Mouse (Mus musculus) MEL-GATA-1-ER (cell line): ENCODE measurements around the gene Ace.
A peak's percentile ranks its signal among the peaks of the same experiment; 100 is the strongest.
"Not testable (repeated sequence)": the region's sequence is repeated elsewhere in the genome, so short reads cannot be mapped to it uniquely, and the experiment has no call there.

ENCODE experiments used
- DNase-seq: peaks from one replicate; pipeline ENCODE4 v3.0.0-alpha.2; 2012; ENCODE audit warnings: low read depth; ENCODE audit errors: extremely low read depth

Ace gene

DNA sequence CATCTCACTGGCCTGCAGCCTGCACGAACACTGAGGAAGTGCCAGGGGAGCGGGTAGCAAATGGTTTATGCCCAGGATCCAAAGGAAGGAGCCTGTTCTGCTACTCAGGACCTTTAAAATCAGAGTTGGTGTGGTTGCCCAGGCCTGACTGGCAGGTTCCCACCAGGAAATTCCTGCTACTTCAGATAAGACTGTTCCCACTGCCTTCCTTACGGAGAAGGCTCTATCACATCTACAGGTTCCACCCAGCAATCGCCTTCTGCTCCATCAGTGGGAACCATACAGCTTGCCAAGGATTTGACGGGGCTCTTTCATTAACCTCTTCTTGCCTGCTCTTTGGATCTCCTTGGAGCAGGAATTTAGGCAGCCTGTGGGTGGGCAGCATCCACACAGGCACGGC is 19.7 kb downstream of the Ace start:
- DNase-seq, result no peak

DNA sequence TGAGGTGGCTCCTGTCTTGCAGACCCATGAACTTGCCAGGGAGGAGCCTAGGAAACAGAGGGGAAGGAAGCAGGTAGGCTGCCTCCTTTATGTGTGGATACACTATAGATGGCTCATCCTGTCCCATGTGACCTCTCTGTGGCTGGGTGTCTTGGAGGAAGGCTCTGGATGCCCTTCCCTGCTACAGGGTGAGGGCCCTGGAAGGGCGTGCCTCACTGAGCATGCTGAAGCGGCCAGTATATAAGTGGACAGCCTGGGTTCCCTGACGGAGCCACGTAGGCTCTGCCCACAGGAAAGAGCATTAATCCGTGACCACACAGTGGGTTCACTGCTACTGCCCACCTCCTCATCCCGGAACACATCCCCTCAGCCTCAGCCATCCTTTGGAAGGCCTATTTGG is 21.7 kb downstream of the Ace start:
- no peak for DNase-seq

DNA sequence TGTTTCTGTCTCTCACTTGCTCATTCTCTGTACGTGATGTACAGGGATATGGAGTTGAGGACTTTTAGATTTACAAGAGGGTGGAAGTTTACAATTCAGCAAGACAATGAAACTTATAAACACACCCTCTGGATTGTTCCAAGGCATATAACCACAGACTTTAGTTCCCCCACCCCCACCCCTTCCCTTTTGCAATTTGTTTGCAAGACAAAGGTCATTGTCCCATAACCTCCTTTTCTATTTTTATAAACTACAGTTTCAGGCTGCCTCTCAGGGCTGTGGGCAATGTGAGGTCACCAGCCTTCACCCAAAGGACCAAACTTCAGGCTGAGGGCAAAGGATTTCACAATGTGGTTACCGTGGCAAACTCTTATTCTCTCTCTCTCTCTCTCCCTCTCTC is 22.5 kb downstream of the Ace start:
- no peak for DNase-seq

DNA sequence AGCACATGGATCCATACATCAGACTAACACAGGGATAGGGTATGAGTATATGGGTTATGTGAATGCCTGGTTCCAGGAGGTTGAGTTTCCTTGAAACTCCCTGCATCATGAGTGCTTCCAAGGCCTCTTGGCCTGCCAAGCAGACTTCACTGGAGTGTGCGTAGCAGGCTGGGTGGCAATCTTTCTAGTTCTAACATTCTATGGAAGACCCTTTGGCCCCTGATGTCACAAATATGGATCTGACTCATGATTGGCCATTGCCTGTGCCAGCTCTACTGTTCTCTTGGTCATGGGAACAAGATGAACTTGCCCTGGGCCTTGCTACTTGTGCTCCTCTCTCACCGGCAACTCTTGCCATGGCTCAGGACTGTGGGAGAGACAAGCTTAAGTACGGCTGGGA is 26.6 kb downstream of the Ace start, which contains the start of gene Ace3:
Gene Ace3 (plus strand): TSS at position 301 of the 400 bp plus-strand sequence.
- no peak for DNase-seq

DNA sequence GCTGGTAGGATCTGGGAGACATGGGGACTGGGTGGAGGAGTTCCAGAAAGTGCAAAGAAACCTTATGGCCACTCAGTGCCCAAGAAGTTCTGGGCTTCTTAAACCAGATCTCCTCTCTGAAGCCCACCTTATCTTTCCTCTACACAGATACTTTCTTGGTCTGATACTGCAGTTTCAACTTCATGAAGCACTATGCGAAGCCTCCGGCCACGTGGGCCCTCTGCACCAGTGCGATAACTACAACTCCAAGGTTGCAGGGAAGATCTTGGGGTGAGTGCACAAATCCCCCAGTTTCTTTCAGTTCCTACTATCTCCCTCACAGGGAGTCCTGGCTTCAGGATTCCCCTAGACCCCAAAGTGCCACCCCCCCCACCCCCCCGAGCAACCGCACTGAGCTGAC is 32.3 kb downstream of the Ace start:
- no peak for DNase-seq

DNA sequence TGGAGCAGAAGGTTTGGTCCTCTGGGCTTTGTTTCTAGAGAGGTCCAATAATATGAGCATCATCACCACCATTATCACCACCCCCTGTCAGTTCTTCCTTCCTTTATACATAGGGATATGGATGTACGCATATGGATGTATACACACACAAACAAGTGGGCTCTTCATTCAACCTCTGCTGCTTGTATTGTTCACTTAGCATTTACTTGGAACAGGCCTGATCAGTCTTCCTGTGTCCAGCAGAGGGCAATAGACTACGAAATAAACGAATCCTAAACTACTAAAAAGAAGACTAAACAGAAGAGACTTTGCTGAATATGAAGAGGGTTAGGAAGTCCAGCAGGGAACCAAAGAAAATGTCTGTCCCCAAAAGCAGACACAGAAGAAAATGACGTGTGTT is 34.0 kb downstream of the Ace start:
- DNase-seq, result peak; percentile 45

DNA sequence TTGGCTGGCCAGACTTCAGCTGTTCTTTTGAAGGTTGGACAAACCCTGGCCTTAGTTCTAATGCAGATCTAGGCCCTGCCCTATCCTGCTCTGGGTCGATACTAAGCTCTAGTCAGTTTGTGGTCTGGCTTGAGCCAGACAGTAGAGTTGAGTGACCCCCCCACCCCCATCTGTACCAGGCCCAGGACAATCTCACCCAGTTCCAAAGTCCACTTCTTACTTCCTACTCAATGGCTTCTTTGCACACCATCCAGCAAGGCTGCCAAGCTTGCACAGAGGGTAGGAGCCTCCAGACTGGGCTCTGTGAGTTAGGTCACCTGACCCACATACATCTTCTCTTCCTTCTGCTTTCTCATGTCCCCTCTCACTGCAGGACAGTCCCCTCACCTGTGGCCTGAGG is 36.8 kb downstream of the Ace start:
- DNase-seq, result no peak

DNA sequence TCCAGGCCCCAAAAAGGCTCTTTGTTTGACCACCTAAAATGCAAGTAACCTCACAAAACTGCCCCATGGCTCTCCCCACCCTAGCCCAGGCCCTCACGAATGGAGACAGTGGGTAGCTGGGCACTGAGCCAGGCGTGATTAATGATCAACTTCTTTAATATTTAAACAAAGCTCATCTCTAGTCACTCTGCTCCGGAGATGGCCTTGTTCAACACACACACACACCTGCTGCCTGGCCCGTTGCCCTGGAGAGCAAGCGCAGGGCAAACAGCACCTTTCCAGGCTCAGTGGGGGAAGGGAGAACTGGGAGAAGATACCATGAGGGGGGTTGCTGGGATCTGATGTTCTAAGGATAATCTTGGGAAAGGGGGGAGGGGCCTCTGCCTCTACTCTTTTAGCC is 38.2 kb downstream of the Ace start:
- no peak for DNase-seq

DNA sequence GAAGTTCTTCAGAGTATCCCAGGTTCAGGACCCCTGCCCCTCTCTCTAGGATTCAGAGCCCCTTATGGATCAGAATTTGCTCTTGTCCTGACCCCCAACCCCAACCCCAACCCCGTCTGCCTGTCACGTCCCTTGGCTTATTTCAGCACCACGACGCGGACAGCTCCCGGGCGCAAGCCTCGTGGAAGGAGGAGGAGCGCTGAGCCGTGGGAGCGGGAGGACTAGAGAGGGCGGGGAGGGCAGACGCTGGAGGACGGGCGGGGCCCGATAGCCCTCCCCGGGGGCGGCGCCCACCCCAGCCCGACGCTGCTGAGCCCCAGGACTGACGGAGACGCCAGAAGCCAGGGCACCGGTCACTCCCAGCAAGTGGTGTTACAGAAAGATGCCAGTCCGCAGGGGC is 40.1 kb downstream of the Ace start, which contains the start of gene Kcnh6:
Gene Kcnh6 (plus strand): TSS at position 304 of the 400 bp plus-strand sequence.
- DNase-seq, result no peak

DNA sequence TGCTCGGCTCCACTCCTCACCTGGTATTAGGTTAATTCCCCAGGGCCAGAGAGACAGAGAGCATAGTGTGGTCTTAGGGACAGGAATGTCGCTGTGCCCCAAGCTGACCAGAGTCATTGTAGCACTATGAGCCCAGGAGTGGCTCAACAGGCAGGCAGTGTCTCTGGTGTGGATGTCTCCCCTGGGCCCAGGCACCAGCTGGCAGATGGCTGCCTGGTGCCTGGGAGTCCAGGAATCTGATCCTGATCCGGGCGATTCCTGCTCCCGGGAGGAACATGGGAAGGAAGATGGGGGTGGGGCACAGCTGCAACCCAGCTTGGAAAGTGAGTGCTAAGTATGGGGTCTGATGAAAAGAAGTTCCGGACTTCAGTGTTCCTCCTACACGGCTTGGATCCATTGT is 45.0 kb downstream of the Ace start:
- no peak for DNase-seq

DNA sequence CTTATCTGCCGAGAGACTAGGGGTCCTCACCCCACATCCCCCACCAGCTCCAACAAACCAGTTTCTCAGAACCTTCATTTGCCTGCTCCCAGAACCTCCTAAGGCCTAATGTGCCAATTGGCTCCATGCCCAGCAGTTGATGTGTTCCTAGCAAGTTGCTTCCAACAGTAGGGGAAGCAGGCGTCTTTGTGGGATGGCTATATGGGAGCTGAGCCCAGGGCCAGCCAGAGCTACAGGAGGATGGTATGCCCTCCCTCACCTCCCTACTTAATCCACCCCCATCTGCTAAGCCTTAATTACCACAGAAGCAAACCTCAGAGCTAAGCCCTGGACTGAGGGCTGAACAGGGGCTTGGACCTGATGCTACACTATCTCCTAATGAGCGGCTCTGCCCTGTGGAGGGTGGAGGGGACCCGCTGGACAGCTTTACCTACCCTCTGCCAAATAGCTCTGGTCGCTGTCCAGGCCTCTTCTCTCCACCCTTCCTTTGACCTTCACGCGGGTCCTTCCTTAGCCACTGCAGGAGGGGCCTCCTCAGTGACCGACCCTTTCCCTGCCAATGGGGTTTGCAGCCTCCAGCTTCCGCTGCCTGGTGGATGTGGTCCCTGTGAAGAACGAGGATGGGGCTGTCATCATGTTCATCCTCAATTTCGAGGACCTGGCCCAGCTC is 45.9 kb downstream of the Ace start:
- DNase-seq, result no peak

DNA sequence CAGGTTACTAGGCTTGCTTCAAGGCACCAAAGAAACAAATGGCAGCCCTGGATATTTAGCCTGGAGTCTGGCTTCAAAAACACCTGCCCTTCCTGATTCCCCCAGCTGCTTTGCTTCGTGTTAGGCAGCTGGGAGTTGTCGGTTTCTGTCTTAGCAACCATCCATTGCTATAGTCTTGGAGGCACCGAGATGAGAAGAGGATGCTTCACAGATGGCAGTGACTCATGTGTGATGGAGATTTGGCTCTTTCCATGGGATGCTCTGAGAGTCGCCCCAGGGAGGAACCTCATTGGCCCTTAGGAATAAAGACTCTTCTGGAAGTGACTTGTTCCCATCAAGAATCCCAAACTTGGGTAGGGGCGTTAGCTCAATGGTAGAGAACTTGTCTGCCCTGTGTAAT is 48.7 kb downstream of the Ace start:
- DNase-seq, result no peak

DNA sequence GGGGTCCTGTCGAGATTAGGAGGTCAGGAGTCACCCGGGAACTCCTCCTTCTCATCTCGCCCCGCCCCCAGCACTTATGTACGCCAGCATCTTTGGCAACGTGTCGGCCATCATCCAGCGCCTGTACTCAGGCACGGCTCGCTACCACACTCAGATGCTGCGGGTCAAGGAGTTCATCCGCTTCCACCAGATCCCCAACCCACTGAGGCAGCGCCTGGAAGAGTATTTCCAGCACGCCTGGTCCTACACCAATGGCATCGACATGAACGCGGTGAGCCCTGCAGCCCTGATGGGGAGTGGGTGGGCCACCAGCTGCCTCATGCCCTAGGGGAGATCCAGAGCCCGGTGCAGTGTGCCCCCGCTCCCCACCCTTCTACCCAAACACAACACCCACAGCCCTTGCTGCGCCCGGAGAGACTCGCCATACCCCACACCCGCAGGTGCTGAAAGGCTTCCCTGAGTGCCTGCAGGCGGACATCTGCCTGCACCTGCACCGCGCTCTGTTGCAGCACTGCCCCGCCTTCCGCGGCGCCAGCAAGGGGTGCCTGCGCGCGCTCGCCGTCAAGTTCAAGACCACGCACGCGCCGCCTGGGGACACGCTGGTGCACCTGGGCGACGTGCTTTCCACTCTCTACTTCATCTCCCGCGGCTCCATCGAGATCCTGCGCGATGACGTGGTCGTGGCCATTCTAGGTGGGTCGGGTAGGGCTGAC is 52.5 kb downstream of the Ace start:
- DNase-seq, result no peak

DNA sequence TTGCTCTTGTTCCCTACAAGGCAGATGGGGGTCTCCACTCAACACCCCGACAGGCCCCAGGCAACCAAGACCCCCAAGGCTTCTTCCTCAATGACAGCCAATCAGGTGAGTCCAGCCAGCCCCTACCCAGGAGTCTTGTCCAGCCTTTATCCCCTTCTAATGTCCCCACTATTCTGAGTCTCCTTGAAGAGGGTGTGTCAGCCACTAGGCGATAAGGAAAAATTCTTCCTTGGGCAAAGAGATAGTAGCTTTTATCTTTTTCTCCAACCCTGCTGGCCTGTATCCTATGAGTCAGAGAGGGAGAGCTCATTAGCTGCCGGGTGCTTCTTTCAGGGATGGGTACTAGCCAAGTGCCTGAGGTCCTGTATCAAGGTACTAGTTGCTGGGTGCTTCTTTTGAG is 58.0 kb downstream of the Ace start:
- peak; percentile 14 for DNase-seq

DNA sequence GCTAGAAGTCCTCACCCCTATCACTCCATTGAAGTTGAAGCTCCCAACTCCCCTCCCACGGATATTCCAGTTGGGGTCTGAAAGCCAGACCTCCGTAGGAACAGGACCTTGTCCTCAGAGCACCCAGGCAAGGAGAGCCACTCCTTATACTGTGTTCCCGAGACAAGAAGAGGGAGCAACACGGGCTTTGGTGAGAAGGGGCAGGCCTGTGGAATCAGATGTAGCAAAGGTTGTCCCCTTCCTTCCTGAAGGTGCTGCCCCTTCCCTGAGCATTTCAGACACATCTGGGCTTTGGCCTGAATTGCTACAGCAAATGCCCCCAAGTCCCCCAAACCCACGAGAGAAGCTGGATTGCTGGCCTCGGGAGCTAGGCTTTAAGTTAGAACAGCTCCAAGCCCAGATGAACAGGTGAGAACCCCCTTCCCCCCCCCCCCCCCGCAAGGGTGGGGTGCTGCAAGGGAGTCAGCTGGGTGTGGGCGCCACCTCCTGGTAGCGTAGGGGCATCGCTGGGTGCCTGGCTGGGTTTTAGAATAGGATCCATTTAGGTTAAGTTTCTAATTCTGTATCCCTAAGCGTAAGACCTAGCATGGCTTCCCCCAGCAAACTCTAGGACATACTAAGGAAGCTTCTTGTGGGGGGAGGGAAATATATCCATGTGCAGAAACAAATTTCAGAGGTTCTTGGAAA is 58.9 kb downstream of the Ace start:
- peak; percentile 21 for DNase-seq

DNA sequence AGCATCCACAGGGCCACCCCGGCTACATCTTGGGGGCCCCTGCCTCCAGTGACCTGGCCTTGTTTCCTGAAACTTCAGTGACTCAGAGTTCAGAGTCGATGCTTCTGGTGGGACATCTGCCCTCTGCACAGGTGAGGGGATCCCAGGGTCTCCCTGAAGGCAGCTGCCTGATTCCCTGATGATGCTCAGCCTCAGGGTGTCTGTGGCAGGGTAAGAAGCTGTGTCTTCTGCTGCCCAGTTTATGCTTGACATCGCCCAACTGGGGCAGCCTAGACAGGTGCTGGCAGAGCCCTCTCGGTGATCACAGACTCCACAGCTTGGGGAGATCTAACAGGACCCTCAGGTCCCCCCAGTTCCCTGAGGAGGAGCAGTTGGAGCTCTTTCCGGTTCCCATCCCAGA is 59.9 kb downstream of the Ace start:
- no peak for DNase-seq

DNA sequence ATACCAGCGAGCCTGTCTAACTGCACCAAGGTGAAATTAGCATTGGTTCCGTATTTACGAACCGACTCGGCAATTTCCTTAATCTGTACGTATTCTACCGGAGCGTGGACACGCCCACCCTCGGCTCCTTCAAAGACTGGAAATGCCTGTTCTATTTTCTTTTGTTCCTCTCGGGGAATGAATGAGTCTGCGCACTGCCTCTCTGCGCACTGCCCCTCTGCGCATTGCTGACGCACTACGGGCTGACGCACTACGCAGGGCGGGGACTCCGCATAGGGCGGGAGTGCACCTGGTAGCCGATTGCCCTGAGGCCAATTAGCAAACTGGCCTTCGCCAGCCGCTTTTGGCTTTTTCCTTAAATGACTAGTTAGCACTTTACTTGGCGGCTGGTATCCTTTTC is 64.3 kb downstream of the Ace start:
- not testable (repeated sequence) for DNase-seq

DNA sequence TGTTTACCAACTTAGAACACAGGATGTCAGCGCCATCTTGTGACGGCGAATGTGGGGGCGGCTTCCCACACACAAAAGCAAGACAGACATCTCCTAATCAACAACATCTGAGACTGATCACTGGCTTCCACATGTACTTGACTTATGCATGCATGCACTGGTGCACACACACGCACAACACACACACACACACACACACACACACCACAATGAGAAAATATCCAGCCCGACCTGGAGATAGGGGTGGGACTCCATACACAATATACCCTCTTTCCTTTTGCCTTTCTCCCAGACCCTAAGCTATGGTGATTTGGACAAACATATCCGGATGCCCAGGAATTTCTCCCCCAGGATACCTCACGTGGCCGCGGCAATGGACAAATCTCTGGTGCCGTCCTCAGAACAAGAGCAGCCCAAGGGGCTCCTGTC is 65.8 kb downstream of the Ace start:
- no peak for DNase-seq

DNA sequence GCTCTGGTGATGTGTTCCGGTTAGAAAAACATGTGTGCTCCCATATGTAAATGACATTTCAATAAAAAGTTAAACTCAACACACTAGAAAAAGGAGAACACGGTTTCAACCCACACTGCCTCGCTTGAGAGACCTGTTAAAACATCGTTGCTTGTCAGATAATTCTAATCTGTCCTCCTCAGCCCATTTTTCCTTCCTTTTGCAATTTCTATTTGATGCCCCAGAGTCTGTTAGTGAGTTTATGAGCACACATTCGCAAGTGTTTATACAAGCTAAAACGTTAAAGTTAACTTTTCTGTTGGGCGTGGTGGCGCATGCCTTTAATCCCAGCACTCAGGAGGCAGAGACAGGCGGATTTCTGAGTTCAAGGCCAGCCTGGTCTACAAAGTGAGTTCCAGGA is 67.2 kb downstream of the Ace start:
- DNase-seq, result peak; percentile 85

DNA sequence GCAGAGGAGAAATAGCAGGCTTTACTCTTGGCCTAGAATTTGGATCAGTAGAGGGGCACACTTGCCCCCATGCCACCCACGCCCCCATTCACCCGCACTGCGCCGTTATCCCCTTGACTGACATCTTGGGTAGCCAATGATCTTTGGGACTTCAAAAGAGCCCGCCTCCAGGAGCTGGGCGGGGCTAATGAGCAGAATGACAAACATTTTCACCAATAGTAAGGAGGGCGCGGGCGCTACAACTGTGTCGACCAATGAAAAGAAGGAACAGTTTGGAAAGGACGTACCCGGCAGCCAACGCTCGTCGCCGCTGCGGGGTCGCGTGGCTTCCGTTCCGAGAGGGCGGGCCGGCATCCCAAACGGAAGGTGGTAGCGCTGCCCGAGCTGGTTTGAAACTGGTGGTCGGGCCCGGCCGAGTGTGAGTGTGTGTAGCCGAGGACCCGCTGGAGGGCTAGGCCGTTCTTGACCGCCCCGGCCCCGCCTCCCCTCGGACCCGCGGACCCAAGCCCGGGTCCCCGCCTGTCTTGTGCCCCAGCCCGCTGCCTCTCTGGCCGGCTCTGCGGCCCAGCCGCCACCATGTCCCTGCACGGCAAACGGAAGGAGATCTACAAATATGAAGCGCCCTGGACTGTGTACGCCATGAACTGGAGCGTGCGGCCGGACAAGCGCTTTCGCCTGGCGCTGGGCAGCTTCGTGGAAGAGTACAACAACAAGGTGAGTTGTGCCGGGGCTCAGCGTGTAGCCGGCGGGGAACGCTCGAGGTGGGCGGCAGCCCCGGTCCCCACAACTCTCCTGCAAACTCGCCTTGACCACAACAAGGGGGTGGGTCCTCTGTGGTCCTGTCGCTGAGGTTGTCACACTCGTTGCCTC is 69.0 kb downstream of the Ace start, which contains the start of gene Dcaf7:
Gene Dcaf7 (plus strand): TSS at position 325 of the 870 bp plus-strand sequence.
- peak; percentile 91 for DNase-seq

DNA sequence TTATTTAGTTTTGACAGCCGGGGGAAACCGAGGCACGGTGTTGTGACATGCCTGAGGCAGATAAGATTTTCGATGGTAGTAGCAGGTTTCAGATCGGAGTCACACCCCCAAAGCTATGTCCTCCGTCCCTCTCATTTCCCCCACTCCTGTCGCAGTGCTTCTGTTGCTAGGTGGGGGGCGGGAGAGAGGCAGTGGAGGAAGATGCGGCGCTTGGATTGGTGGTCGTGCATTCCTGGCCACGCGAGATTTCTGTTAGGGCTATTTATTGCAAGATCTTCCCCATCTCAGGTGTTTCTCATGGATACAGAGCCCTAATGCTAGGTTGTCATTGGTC is 69.6 kb downstream of the Ace start:
- peak; percentile 63 for DNase-seq
